Mouse (Mus musculus) ES-E14 (cell line): ENCODE measurements around the gene Yap1. TPM values are rescaled to one million over a fixed set of nuclear protein-coding genes. Genes with fewer than 3 reads are reported as not detected.

Experiments
- DNase-seq: peaks from one replicate; pipeline ENCODE4 v3.0.0-alpha.2; 2013; ENCODE audit warnings: low read depth, low spot score
- H3K27ac ChIP-seq: 2 replicates; pipeline ENCODE4 v1.5.1; 2012; ENCODE audit warnings: low read depth, mild to moderate bottlenecking, low read length, moderate library complexity, mixed read lengths; ENCODE audit not compliant: poor library complexity, insufficient read depth, severe bottlenecking
- H3K36me3 ChIP-seq: 2 replicates; pipeline ENCODE4 v1.6.1; 2012; ENCODE audit warnings: mild to moderate bottlenecking, low read length, moderate library complexity, mixed read lengths; ENCODE audit not compliant: control insufficient read depth, poor library complexity, insufficient read depth, severe bottlenecking
- H3K4me1 ChIP-seq, 2 experiments: fragments of 150-350 bp in 1 of 2; sonication (generic) in 1 of 2; 2 replicates each; pipeline ENCODE4 v1.6.1; 2012; ENCODE audit warnings: low read length in 2 of 2, mild to moderate bottlenecking in 1 of 2, mixed read lengths in 1 of 2; ENCODE audit not compliant: control insufficient read depth in 2 of 2, insufficient read depth in 2 of 2, poor library complexity in 1 of 2
- H3K4me3 ChIP-seq, 2 experiments: fragments of 150-350 bp in 1 of 2; sonication (generic) in 1 of 2; 2 replicates each; pipeline ENCODE4 v1.5.1; 2012; ENCODE audit warnings: low read length in 2 of 2, low read depth in 1 of 2, mild to moderate bottlenecking in 1 of 2, mixed read lengths in 1 of 2; ENCODE audit not compliant: insufficient read depth in 1 of 2, poor library complexity in 1 of 2, severe bottlenecking in 1 of 2
- H3K9ac ChIP-seq: 2 replicates; pipeline ENCODE4 v1.6.1; 2012; ENCODE audit warnings: low read depth, mild to moderate bottlenecking, low read length, mixed read lengths; ENCODE audit not compliant: poor library complexity, insufficient read depth, severe bottlenecking
- H3K9me3 ChIP-seq: fragments of 150-350 bp; sonication (generic); 2 replicates; pipeline ENCODE4 v1.6.1; 2012; ENCODE audit warnings: low read depth, mild to moderate bottlenecking, low read length; ENCODE audit not compliant: control insufficient read depth, insufficient read depth
- CHD2 ChIP-seq: IDR thresholded peaks from 2 replicates; pipeline ENCODE4 v1.6.1; 2014; ENCODE audit warnings: mild to moderate bottlenecking, low read depth, low read length, inconsistent platforms
- HCFC1 ChIP-seq: IDR thresholded peaks from 2 replicates; pipeline ENCODE4 v1.6.1; 2012; ENCODE audit warnings: low read length, inconsistent platforms, borderline replicate concordance; ENCODE audit not compliant: insufficient read depth
- MAFK ChIP-seq: IDR thresholded peaks from 2 replicates; pipeline ENCODE4 v1.6.1; 2014; ENCODE audit warnings: mild to moderate bottlenecking, low read depth, low read length, inconsistent platforms; ENCODE audit not compliant: insufficient read depth
- ZC3H11A ChIP-seq: IDR thresholded peaks from 2 replicates; pipeline ENCODE4 v1.6.1; 2012; ENCODE audit warnings: low read depth, mild to moderate bottlenecking, inconsistent platforms, low read length, borderline replicate concordance
- ZNF384 ChIP-seq: IDR thresholded peaks from 2 replicates; pipeline ENCODE4 v1.6.1; 2012; ENCODE audit warnings: low read depth, low read length, inconsistent platforms
- in situ Hi-C, 2 experiments: fragments of 600-800 bp; cut with MboI; formaldehyde crosslinking; loops; one replicate each; pipeline ENCODE4 v1.15.1; 2025; ENCODE audit warnings: low sequenced_read_pairs in 2 of 2, inconsistent platforms in 1 of 2; ENCODE audit not compliant: unreplicated experiment in 2 of 2
- total RNA-seq: library from RNA; depleted of rRNA; stranded (reverse); fragments of 300-350 nt; gene quantifications from 2 replicates; pipeline ENCODE4 v1.2.3, GENCODE M21; 2012

Gene Yap1
- total RNA-seq, 1 experiment: 58.5 TPM

- H3K27ac ChIP-seq: no peak overlapping the region
- no peak overlapping the region for H3K9ac ChIP-seq
- in situ Hi-C loops: no loop called here
- TF ChIP-seq ZNF384: no peak
- no peak for TF ChIP-seq CHD2
- TF ChIP-seq HCFC1: no peak
- TF ChIP-seq MAFK: no peak
- TF ChIP-seq ZC3H11A: no peak
- peaks cover 6 to 16% of the 10 kb centered on the region in 2 experiments for H3K4me1 ChIP-seq
- DNase-seq: no peak
- peaks cover 6% of the 10 kb centered on the region for H3K36me3 ChIP-seq
- no peak overlapping the region for H3K4me3 ChIP-seq
- H3K9me3 ChIP-seq: no peaks in the 10 kb centered on the region
Observed at GRCm38 (mm10) chr9:7980162-7980561, 24.2 kb downstream of the Yap1 start.

GRCm38 (mm10) chr9:7979153-7979916, 25.1 kb downstream of the Yap1 start:
- no peak for TF ChIP-seq ZC3H11A
- no peak for TF ChIP-seq CHD2
- TF ChIP-seq ZNF384: no peak
- no peak for TF ChIP-seq MAFK
- TF ChIP-seq HCFC1: no peak
- Histone ChIP-seq H3K9me3 (no peaks in the 10 kb centered on the region), H3K9ac (no peak overlapping the region), H3K4me1 (peaks cover 6 to 10% of the 10 kb centered on the region in 2 experiments), H3K4me3 (no peak overlapping the region), H3K36me3 (peaks cover 6% of the 10 kb centered on the region), H3K27ac (no peak overlapping the region)
- DNase-seq: no peak
- in situ Hi-C loops: no loop called here

- Histone ChIP-seq H3K27ac (no peak overlapping the region), H3K36me3 (peaks cover 6% of the 10 kb centered on the region), H3K9me3 (no peaks in the 10 kb centered on the region), H3K4me1 (peaks cover 3 to 5% of the 10 kb centered on the region in 2 experiments; a peak in 3 of 4 replicates), H3K4me3 (no peak overlapping the region), H3K9ac (no peak overlapping the region)
- DNase-seq: no peak
- in situ Hi-C loops: no loop called here
- TF ChIP-seq CHD2: no peak
- 0 out of 2 replicates have a peak, but pooled peaks have one; percentile 3 for TF ChIP-seq ZC3H11A
Observed at GRCm38 (mm10) chr9:7978502-7978901, 25.9 kb downstream of the Yap1 start.

- Histone ChIP-seq H3K4me1 (peaks cover 0 to 4% of the 10 kb centered on the region in 2 experiments; a peak in 2 of 4 replicates), H3K27ac (no peak overlapping the region), H3K9ac (no peak overlapping the region), H3K4me3 (no peak overlapping the region), H3K9me3 (no peaks in the 10 kb centered on the region), H3K36me3 (peaks cover 8% of the 10 kb centered on the region)
- TF ChIP-seq HCFC1 (no peak), ZNF384 (no peak)
- in situ Hi-C loops: no loop called here
- no peak for DNase-seq
Observed at GRCm38 (mm10) chr9:7977587-7977986, 26.8 kb downstream of the Yap1 start.

- peaks cover 0 to 2% of the 10 kb centered on the region in 2 experiments; a peak in 2 of 4 replicates for H3K4me1 ChIP-seq
- H3K9ac ChIP-seq: no peak overlapping the region
- H3K9me3 ChIP-seq: no peaks in the 10 kb centered on the region
- no peak for TF ChIP-seq ZC3H11A
- TF ChIP-seq MAFK: no peak
- TF ChIP-seq CHD2: no peak
- no peak for TF ChIP-seq HCFC1
- no peak for TF ChIP-seq ZNF384
- no peak overlapping the region for H3K27ac ChIP-seq
- peaks cover 9% of the 10 kb centered on the region; the same call in 1 of the 2 replicates for H3K36me3 ChIP-seq
- in situ Hi-C loops: no loop called here
- no peak overlapping the region for H3K4me3 ChIP-seq
- no peak for DNase-seq
Observed at GRCm38 (mm10) chr9:7971993-7972392, 32.4 kb downstream of the Yap1 start.
